Mouse (Mus musculus) bone marrow, adult 2 months (tissue): ENCODE data around the gene Abi2.

ENCODE experiments used
- CTCF ChIP-seq: fragments of 200-500 bp; IDR thresholded peaks from 2 replicates; pipeline ENCODE4 v1.5.1; 2011; ENCODE audit warnings: low read length, control low read depth; ENCODE audit not compliant: control insufficient read depth, insufficient read depth
- POLR2A ChIP-seq: fragments of 200-500 bp; IDR thresholded peaks from 2 replicates; pipeline ENCODE4 v1.6.1; 2011; ENCODE audit warnings: low read depth, mild to moderate bottlenecking, control low read depth, low read length, borderline replicate concordance; ENCODE audit not compliant: control insufficient read depth

DNA sequence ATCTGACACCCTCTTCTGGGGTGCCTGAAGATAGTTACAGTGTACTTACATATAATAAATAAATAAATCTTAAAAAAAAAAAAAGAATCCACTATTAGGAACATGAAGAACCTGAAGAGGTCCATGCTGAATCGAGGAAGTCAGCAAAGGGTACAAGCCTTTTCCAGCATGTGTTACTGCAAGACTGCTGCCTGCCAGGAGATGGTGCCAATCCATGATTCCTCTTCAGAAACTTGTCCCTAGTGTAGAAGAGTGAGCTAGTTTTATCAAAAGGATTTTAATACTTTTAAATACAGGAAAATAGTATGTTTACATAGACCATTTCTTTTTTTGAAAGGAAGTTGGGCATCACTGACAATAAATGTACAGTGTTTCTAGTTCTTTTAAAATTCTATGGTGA lies 14.5 kb downstream of the Abi2 start:
- TF ChIP-seq POLR2A = no peak
- TF ChIP-seq CTCF = no peak
